In genomic region chr16:85053996-85054395, GRCm38 (mm10) we compare ENCODE assay signal across 10 mouse cellular contexts.
"Had no signal": no experiment of that assay in that cellular context is flagged by ENCODE, and none has a peak within 500 bp of the region (broad histone marks: within the 10 kb centered on the region; RNA-seq: fewer than 3 reads in every experiment).

No protein-coding gene starts in this region.

- DNase-seq: kidney, adult 18-20 months; kidney, postnatal 25 days; midbrain, embryonic 14.5 days; thymus, postnatal 4 days had no signal

- H3K4me2 ChIP-seq: intestine, embryonic 15.5 days; limb, embryonic 15.5 days; liver, embryonic 12.5 days; neural tube, embryonic 12.5 days had no signal

- H3K27me3 ChIP-seq: intestine, embryonic 15.5 days; limb, embryonic 15.5 days; liver, embryonic 12.5 days; neural tube, embryonic 12.5 days had no signal

- H3K9ac ChIP-seq: intestine, embryonic 15.5 days; limb, embryonic 15.5 days; liver, embryonic 12.5 days; neural tube, embryonic 12.5 days had no signal

- H3K36me3 ChIP-seq: liver, embryonic 12.5 days had no signal

- H3K4me3 ChIP-seq: intestine, embryonic 15.5 days; left cerebral cortex, adult 2 months; limb, embryonic 15.5 days; liver, embryonic 12.5 days; myocyte; neural tube, embryonic 12.5 days had no signal

- H3K27ac ChIP-seq: intestine, embryonic 15.5 days; left cerebral cortex, adult 2 months; limb, embryonic 15.5 days; liver, embryonic 12.5 days; neural tube, embryonic 12.5 days had no signal

- H3K4me1 ChIP-seq: liver, embryonic 12.5 days had no signal

- H3K9me3 ChIP-seq: intestine, embryonic 15.5 days; limb, embryonic 15.5 days; liver, embryonic 12.5 days; neural tube, embryonic 12.5 days had no signal

- ATAC-seq: intestine, embryonic 15.5 days; liver, embryonic 12.5 days had no signal
